In the genomic region with DNA sequence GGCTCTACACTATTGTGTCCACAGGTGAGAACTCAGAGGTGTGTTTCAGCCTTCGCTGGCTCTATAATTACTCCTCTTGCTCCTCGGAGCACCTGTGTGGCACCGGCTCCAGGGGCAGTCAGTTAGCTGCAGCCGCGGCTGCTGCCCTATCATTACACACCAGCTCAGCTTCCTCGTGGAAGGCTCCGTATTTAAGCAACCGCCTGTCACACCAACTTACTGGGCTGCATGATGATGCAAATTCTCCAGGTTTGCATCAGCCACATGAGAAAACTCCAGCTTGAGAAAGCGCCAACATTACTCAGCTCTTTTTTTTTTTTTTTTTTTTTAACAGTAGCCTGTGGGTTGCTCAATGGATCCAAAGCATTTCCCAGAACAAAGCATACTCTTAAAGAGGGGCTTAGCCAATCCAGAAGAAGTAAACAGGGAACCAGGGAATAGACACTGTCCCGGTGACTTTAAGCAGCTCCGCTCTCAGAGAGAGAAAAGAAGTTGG, we compare ENCODE assay signal across 8 mouse cellular contexts. TPM values are rescaled to one million over a fixed set of nuclear protein-coding genes. Genes with fewer than 3 reads are reported as not detected.
DNase-seq lines count a peak whose midpoint lies in the region; ATAC-seq and TF ChIP-seq lines count a peak whose summit lies in the region.

Gene Slc7a11 (minus strand): TSS at position 194 of the 496 bp plus-strand sequence.

- no peaks in the 10 kb centered on the region for H3K4me1 ChIP-seq in brown adipose tissue, adult 24 weeks (ENCODE audit: control insufficient read depth, insufficient read depth, insufficient read length, low read length)
- no peaks in the 10 kb centered on the region for H3K4me1 ChIP-seq in heart, embryonic 12.5 days (replicated peaks)
- no peaks in the 10 kb centered on the region for H3K4me1 ChIP-seq in lung, postnatal 0 days (ENCODE audit: insufficient read depth, low read depth, low read length)
- H3K4me1 ChIP-seq in olfactory bulb, adult 2 months (ENCODE audit: control insufficient read depth, insufficient read depth, low read length): peaks cover 6% of the 10 kb centered on the region

- peak; percentile 71; the same call in 1 of the 2 replicates for ATAC-seq in heart, embryonic 12.5 days (ENCODE audit: insufficient number of reproducible peaks, low FRiP score)
- ATAC-seq in lung, postnatal 0 days: peak; percentile 93

- no peaks in the 10 kb centered on the region for H3K9me3 ChIP-seq in heart, embryonic 12.5 days (replicated peaks)
- no peaks in the 10 kb centered on the region for H3K9me3 ChIP-seq in lung, postnatal 0 days (ENCODE audit: low read length)

- H3K9ac ChIP-seq in heart, embryonic 12.5 days: no peak within 1 kb of the TSS
- H3K9ac ChIP-seq in lung, postnatal 0 days (replicated peaks; ENCODE audit: low read depth): peak within 1 kb of the TSS; percentile 24; the same call in 1 of the 2 replicates

- peak; percentile 34 to 39 for DNase-seq in right cerebral cortex, adult 2 months (ENCODE audit: low spot score in 2 of 2)
- no peak for DNase-seq in right cerebral cortex, postnatal 4 days
- DNase-seq in kidney, postnatal 4 days: peak; percentile 28 to 37
- peak; percentile 86 for DNase-seq in lung, postnatal 0 days (ENCODE audit: low spot score)
- no peak for DNase-seq in spleen, postnatal 4 days (ENCODE audit: low spot score in 2 of 2)

- H3K4me2 ChIP-seq in heart, embryonic 12.5 days: peak within 1 kb of the TSS; percentile 67
- peak within 1 kb of the TSS; percentile 62 for H3K4me2 ChIP-seq in lung, postnatal 0 days (replicated peaks; ENCODE audit: low read depth, low read length)

- TF ChIP-seq EP300 in lung, postnatal 0 days (IDR thresholded peaks at IDR 0.05): peak; percentile 59; the same call in 1 of the 2 replicates

- H3K27me3 ChIP-seq in heart, embryonic 12.5 days (replicated peaks): no peaks in the 10 kb centered on the region
- H3K27me3 ChIP-seq in lung, postnatal 0 days (replicated peaks; ENCODE audit: insufficient read depth, low read length): no peaks in the 10 kb centered on the region

- no peak within 1 kb of the TSS for H3K27ac ChIP-seq in brown adipose tissue, adult 24 weeks (replicated peaks; ENCODE audit: low read depth, low read length)
- no peak within 1 kb of the TSS for H3K27ac ChIP-seq in heart, embryonic 12.5 days (ENCODE audit: poor library complexity, severe bottlenecking)
- peak within 1 kb of the TSS; percentile 27; the same call in 1 of the 2 replicates for H3K27ac ChIP-seq in lung, postnatal 0 days (ENCODE audit: low read length)
- H3K27ac ChIP-seq in olfactory bulb, adult 2 months (ENCODE audit: insufficient read depth, low read depth, low read length): peak within 1 kb of the TSS; percentile 69

- no peaks in the 10 kb centered on the region for H3K36me3 ChIP-seq in heart, embryonic 12.5 days
- H3K36me3 ChIP-seq in lung, postnatal 0 days (ENCODE audit: insufficient read depth, low read length): no peaks in the 10 kb centered on the region

- WGBS in heart, embryonic 12.5 days: 5% methylated on average over 11 of the region's 11 CpGs
- under 1% methylated on average over 11 of the region's 11 CpGs for WGBS in lung, postnatal 0 days
- under 1% methylated on average over 11 of the region's 11 CpGs for WGBS in olfactory bulb, adult 2 months

- TF ChIP-seq POLR2A in olfactory bulb, adult 2 months (IDR thresholded peaks at IDR 0.05; ENCODE audit: insufficient read depth, low read depth, low read length): no peak

- peak within 1 kb of the TSS; percentile 23; the same call in 1 of the 2 replicates for H3K4me3 ChIP-seq in brown adipose tissue, adult 24 weeks (ENCODE audit: insufficient read depth, low read depth, low read length)
- peak within 1 kb of the TSS; percentile 32 for H3K4me3 ChIP-seq in heart, embryonic 12.5 days
- H3K4me3 ChIP-seq in lung, postnatal 0 days (ENCODE audit: low read depth, low read length): peak within 1 kb of the TSS; percentile 43
- peak within 1 kb of the TSS; percentile 41 for H3K4me3 ChIP-seq in olfactory bulb, adult 2 months (ENCODE audit: insufficient read depth, low read depth, low read length)

- TF ChIP-seq CTCF in lung, postnatal 0 days (IDR thresholded peaks at IDR 0.05): no peak
- no peak for TF ChIP-seq CTCF in olfactory bulb, adult 2 months (IDR thresholded peaks at IDR 0.05; ENCODE audit: insufficient read depth, low read depth, low read length)

RNA-seq across cellular contexts. Expression of gene Slc7a11, which starts in this region (rescaled TPM):
- polyA plus RNA-seq in brown adipose tissue, adult 24 weeks (2012; ENCODE audit: insufficient read depth, insufficient read length, missing spikeins): not detected in 2 replicates
- polyA plus RNA-seq in heart, embryonic 12.5 days (2016; fragmentation: Nextera tagmentation; extraction: Ambion mirVana): 0.19 TPM in 2 replicates
- 0.13 and 0.87 TPM in 2 replicates for polyA plus RNA-seq in lung, postnatal 0 days (2015; fragmentation: Nextera tagmentation; extraction: Ambion mirVana)
- not detected in 2 replicates for polyA plus RNA-seq in olfactory bulb, adult 2 months (2012; ENCODE audit: insufficient read depth, insufficient read length, low replicate concordance, missing spikeins)

Comparison
In these comparisons a context has a peak if more than half of its experiments do, and no peak if none do; other contexts are left out.
1. DNase-seq: peak in right cerebral cortex, adult 2 months (2 of 2) and kidney, postnatal 4 days (2 of 2); none in right cerebral cortex, postnatal 4 days (single experiment) and spleen, postnatal 4 days (0 of 2).
2. Peak in ATAC-seq, H3K4me3 ChIP-seq and H3K4me2 ChIP-seq in heart, embryonic 12.5 days; RNA of the gene not detected or under 1 TPM.
3. Peak in DNase-seq, ATAC-seq, H3K4me3 ChIP-seq, H3K27ac ChIP-seq, H3K9ac ChIP-seq and H3K4me2 ChIP-seq in lung, postnatal 0 days; RNA of the gene not detected or under 1 TPM.
4. Peak in every context shown above with its lines, with median percentiles within 50 percentile points of each other: H3K4me3 ChIP-seq.